Mouse (Mus musculus) urinary bladder, postnatal 4 days (tissue): ENCODE measurements around the gene Fip1l1.

ENCODE experiments used
- DNase-seq, 2 experiments: peaks; one replicate each; pipeline ENCODE4 v3.0.0; 2021 to 2022; ENCODE audit warnings: low spot score in 2 of 2

The Fip1l1 gene

DNA sequence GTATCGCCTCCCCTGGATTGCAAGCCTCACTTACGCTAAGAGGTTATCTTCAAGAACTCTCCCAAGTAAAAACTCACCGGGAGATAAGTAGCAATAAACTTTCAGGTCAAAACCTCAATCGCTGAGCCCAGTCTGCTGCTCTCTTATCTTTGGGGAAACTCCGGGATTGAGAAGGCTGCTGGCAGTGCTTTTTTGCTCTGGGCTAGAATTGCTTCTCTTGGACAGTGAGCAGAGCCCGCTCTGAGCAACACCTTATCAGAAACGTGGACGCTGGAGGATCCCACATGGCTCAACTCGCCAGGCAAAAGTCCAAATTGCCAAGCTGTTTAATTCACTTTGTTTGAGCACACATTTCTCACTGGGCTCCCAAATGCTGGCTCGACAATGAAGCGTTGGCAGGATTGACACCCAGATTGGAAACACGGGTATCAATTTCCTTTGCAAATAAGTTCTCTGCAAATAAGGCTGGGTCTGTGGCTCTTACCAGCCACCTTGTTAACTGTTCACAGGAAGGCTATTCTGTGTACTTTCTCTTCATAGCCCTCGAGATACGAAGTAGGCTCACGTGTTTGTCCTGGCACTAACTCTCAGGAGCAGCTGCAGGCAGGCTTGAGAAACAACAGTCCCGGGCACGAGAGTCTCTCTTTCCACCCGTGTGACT, 78.4 kb downstream of the Fip1l1 start:
- DNase-seq = no peak

DNA sequence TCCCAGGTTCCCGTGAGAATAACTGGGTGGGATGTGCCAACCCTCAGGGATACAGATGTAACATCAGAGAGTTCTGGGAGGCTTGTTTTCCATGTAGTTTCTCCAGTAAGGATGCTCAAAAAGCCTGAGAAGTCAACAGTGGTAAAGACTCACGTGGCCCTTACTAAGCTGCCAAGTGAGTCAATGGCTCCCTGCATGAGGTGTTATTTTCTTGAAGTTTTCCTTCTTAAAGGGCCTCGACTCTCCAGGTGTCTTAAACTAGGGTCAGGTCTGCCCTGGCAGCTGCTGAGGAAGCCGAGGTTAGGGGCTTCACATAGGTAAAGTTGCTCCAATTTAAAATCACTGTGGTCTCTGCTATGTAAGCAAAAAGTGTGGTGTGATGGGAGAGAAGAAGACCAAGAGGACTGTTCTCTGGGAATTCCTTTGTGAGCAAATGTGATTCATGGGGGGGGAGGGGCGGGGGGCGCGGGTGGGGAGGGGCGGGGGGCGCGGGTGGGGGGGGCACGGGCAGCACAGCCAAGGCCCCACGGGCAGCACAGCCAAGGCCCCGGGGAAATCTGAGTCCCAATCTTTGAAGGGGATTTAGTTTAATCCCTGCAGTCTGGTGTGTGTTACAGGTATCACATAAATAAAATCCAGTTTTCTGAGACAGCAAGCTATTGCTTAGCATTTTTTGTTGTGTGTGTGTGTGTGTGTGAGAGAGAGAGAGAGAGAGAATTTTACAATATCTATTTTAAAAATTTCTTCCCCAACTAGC, 82.7 kb downstream of the Fip1l1 start:
- DNase-seq = no peak

DNA sequence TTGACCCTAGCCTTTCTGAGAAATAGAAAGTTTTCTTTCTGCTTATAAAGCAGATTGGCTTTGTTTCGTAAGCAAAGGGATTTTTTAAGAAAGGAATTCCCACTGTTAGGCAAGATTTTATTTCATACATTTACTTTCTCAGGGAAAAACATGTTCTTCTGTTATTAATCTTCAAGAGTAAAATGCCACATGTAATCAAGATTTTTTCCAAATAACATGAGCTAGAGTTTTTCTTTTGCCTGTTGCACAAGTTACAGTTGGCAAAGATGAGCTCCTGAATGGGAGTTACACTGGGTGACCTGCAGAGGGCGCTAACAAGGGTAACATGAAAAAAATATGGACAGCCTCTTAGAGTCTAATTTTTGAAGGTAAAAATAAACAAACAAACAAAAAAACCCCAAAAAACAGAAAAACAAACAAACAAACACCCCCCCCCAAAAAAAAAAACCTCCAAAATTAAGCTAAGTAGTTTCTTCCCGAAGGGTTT, 83.4 kb downstream of the Fip1l1 start:
- no peak for DNase-seq

DNA sequence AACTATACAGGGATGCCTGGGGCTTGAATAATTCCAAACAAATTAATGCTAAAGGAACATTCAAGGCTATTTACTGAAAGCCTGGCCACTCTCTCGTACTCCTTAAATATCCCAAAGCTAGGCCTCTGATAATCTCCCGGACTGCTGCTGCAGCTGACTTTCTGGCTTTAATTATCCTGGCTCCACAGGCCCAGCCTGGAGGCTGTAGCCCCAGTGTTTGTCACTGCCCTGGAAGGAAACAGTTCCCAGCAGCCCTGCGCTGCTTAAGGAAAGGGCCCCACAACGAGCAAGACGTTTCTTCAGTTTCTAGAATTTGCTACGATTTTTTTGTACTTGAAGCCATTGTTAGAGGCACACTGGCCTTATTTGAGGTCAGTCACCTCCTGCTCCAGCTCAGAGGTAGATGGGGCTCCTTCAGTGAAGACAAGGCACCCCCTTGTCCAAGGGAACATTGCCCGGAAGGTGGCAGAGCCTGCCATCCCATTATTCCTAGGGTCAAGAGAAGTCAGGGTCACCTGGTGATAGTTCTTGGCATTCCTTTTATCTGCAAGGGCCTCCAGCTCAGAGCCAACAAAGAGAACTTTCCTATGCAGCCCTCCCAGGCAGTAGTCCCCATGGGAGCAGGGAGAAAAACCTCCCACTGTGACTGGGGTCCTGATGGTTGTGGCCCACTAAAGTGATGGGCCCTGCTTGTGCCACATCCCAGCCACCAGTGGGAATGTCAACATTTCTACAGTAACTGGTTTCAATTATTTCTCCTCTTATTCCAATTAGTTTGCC, 86.6 kb downstream of the Fip1l1 start:
- DNase-seq = no peak

DNA sequence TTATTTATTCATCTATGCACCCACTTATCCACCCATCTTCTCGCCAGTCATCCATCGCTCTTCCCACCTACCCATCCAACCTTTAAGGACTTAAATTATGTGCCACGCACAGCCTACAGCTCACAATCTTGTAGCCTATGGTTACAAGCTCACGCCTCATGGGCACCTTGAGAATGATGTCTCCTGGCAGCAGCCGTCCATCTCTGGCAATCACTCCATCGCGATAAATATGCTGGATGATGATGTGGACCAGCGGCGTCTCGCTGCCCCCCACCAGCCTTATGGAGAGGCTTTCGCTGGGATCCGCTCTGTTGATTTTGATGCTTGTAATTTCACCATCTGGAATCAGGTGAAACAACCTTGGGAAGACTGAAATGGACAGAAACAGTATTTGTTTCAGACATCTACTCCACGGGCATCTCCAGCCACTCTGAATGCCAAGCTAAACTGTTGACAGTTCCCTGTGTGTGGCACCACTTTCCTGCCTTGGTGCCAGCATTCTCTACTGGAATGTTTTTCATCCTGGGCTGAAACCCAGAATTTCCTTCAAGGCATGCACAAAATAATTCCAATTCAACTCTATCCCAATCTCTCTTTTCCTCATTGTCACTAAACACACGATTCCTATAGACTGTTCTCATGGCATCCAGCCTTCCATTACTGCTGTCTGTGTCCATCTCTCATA, 88.2 kb downstream of the Fip1l1 start:
- DNase-seq = no peak

DNA sequence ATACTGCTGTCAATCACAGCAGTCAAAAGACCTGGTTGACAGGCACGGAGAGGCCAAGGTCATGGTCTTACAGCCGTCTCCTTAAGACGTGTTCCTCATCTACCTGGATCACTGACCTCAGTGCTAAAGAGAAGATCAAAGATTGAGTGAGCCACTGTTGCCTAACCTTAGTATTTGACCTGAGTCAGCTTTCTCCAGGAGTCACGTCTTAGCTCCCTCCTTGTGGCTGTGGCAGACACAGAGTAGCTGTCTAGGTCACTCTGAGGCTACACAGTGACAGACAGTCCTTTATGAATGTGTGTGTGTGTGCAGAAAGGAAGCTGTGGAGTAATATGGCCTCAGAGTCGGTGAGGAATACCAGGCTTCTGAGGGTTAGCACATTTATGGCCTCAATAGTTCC, 89.1 kb downstream of the Fip1l1 start:
- no peak for DNase-seq

DNA sequence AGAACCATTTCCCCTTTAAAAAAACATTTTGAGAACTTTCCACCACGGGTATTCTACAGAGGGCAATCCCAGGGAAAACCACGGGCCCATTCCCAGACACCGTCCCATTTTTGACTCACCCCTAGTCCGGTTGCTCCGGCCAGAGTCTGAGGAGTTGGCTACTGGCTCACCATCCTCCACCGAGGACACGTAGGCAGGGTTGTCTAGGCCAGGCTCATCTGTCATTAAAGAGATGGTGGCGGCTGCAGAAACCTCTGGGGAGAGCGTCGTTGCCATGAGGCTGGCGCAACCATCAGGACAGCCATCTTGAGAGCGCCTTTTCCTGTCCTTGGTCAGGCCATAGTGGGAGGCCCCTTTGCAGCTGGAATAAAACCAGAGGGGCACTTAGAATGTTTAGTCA, 92.8 kb downstream of the Fip1l1 start:
- DNase-seq = no peak

DNA sequence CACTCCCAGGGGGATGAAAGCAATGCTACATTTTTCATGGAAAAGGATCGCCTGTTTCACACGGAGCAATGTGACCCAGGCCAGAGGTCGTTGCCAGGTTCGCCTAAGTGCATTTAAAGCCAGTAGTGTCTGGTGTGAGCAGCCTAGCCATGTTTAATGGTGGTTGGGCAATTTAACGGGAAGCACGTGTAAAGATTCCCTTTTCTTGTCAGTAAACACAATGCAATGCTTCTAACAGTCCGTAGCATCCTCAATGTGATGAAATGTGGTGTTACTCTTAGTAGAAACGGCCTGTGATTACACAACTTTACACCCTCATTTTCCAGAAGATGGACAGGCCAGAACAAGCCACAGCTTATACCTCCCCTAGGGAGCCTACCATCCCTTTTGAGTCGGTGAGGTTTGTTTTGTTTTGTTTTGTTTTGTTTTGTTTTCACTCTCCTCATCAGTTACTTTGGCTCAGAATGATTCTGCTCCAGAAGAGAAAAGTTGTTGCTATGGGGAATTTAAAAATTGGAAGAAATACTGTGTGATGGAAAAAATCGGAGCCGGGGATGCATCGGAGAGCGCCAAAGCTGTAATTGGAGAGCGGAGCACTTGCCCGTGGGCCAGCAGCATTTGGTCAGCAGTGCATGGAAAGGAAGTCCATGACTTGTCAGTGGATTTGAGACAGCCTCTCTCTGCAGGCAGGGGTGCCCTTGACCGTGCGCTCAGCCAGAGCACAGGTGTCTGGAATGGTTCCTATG, 97.3 kb downstream of the Fip1l1 start:
- DNase-seq = no peak

DNA sequence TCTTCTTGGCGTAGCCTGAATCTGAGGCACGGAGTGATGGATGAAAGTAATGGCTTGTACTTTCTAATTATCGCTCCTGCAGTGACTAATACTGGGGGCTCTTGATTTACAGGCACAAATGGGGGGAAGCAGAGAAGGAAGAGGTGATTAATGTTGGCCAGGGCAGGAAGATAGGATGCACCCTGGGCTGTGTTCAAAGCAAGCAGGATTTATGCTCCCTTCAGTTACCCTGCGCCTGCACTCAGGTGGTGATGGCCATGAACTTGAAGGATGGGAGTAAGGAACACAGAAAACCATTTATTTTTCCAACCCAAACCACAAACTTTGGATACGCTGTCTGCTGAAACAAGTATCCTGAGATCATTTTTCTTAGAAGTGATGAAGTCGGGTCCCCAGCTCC, 98.2 kb downstream of the Fip1l1 start:
- DNase-seq = no peak

DNA sequence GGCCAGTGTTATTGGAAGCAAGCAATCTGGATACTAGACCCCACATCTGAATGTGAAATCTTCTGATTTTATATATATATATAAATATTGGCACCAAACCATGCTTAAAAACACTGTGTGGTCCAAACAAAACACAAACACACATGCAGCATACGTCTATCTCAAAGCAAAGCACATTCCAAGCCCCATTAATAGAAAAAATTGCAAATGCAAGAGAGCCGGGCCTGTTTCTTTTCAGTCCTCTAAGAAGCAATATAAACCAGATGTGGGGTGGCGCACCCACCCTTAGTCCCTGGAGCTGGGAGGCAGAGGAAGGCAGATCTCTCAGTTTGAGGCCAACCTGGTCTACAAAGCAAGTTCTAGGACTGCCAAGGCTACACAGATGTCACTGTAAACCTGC, 99.1 kb downstream of the Fip1l1 start:
- no peak for DNase-seq

DNA sequence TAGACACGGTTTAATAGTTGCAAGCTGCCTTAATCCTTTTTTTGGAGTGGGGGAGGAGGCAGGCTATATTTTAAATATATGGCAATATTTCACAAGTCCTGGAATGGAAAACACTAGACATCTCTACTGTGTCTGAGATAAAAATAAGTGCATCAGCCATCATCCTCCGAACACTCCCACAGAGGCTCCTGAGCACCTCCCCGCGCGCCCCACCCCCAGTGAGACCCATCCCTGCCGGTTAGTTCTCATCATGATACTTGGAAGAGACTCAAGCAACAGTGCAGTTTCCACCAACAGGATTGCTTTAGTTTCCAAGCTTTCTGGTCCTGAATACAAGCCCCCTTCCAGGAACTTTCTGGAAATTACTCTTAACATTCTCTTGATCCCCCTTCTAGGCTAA, 104.3 kb downstream of the Fip1l1 start:
- no peak for DNase-seq

DNA sequence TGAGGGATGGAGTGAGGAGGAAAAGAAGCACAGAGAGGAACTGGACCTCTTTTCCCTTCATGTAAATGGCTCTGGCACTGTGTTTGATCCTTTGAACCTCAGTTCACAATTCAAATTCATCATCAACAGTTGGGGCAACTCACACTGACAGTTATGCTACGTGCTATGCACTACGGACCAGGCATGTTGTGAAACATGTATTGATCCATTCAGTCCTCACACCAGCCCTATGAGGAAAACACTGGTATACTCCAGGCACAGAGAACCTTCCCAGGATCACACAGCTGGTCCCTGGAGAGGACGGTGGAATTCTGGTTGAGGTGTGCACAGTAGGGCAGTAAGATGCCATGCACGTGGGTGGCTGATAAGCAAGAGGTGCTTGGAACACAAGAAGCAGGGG, 105.3 kb downstream of the Fip1l1 start:
- no peak for DNase-seq

DNA sequence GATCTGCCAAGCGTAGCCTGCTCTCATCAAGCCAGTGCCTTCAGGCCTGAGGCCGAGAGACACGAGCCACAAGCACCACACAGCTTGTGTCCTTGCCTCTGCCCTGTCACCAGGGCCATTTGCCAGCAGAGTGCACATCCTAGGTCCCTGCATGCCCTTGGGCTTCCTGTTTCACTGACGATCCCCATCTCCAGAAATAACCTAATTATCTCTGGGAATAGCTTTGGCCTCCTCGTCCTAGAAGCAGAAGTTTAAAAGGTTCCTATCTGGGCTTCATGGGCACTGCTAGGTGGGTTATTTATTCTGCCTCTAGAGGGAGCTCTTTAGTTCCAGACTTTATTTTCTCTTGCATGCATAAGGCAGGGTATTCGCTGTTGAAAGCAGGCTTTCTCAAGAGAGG, 105.8 kb downstream of the Fip1l1 start:
- DNase-seq = no peak

DNA sequence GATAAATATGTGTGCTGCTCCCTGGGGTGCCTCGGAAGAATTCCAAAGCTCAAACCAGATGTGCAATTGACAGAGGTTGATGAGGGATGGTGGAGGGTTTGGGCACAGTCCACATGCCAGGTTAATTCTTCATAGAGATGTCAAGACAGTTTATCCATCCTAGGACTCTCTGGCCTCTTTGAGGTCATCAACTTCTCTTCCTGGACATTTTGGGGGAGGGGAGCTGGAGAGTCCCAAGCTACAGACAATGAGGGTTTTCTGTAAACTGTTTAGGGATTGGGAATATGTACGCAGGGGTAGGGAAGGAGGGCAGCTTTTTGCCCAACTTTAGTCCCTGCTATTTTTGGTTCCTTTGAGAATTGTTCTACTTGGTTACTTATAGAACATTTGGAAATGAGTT, 107.0 kb downstream of the Fip1l1 start:
- no peak for DNase-seq

DNA sequence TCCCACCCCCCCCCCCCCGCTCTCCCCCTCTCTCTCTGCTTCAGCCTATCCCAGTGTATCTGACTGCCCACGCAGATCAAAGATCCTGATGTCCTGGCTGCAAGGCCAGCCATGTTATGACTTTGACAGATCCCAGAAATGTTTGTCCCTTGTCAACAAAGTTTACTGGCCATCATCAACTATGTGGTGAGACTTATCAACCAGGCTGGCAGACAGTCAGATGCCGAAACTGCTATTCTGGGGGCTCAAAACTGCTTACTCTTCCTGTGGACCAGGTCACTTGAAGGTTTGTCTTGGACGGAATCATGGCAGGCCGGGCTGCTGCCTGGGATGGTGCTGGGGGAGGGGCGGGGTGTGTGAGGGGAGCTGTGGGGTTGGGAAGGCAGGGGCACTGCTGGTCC, 112.3 kb downstream of the Fip1l1 start:
- DNase-seq = no peak

DNA sequence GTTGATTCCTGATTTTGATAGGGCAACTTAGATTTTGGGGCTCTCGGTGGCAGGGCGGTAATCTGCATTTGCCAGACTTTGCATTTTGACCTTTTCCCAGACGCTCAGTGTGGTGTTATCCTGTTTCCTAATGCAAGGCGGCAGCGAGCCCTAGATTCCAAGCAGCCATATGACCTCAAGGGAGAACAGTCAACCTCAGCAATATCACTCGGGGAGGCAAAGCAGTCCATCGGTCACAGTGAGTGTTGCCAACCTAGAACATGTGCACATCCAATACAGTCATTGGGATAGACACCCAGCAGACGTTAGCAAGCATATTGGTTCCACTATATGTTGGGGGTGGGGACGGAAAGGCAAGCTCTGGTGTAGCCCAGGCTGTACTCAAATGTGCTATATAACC, 113.0 kb downstream of the Fip1l1 start:
- DNase-seq = no peak
